Mouse (Mus musculus) stomach, embryonic 16.5 days (tissue): Measurements from ENCODE around the gene Fam107a. TPM values are rescaled to one million over a fixed set of nuclear protein-coding genes. Genes with fewer than 3 reads are reported as not detected.

ENCODE experiments used
- ATAC-seq: fragments of 200-750 bp; cut with Nextera tagmentation; 2 replicates; pipeline ENCODE4 v1.8.0; 2017; ENCODE audit warnings: moderate number of reproducible peaks, moderate TSS enrichment; ENCODE audit not compliant: insufficient read depth, low FRiP score
- H3K27ac ChIP-seq: fragments of 300-500 bp; sonication (generic); 2 replicates; pipeline ENCODE4 v1.5.1; 2014; ENCODE audit warnings: low read length
- H3K27me3 ChIP-seq: fragments of 300-500 bp; sonication (generic); 2 replicates; pipeline ENCODE4 v1.6.1; 2014; ENCODE audit warnings: low read length, control low read depth, mixed read lengths; ENCODE audit not compliant: control insufficient read depth, insufficient read depth
- H3K36me3 ChIP-seq: fragments of 300-500 bp; sonication (generic); 2 replicates; pipeline ENCODE4 v1.6.1; 2014; ENCODE audit warnings: low read length; ENCODE audit not compliant: control insufficient read depth, insufficient read depth
- H3K4me1 ChIP-seq: fragments of 300-500 bp; sonication (generic); 2 replicates; pipeline ENCODE4 v1.6.1; 2014; ENCODE audit warnings: low read length, control low read depth, mixed read lengths; ENCODE audit not compliant: control insufficient read depth, insufficient read depth
- H3K4me2 ChIP-seq: fragments of 300-500 bp; sonication (generic); 2 replicates; pipeline ENCODE4 v1.6.1; 2014; ENCODE audit warnings: low read depth, low read length, mixed read lengths
- H3K4me3 ChIP-seq: fragments of 300-500 bp; sonication (generic); replicated peaks from 2 replicates; pipeline ENCODE4 v1.5.1; 2014; ENCODE audit warnings: mild to moderate bottlenecking, low read length
- H3K9ac ChIP-seq: fragments of 300-500 bp; sonication (generic); 2 replicates; pipeline ENCODE4 v1.6.1; 2014; ENCODE audit warnings: low read length
- H3K9me3 ChIP-seq: fragments of 300-500 bp; sonication (generic); replicated peaks from 2 replicates; pipeline ENCODE4 v1.6.1; 2016; ENCODE audit warnings: low read length, control low read depth; ENCODE audit not compliant: control insufficient read depth
- WGBS: fragments of 180-500 bp; shearing (Covaris S2); extraction: QIAGEN DNeasy Blood & Tissue Kit; methylation state at CpG from one replicate; pipeline ENCODE4 v1.1.7; 2014; 5-methylcytosine and 5-hydroxymethylcytosine counted together
- polyA plus RNA-seq: library from polyadenylated mRNA; unstranded; fragments of >200 nt; fragmentation: Nextera tagmentation; extraction: Ambion mirVana; gene quantifications from 2 replicates; pipeline ENCODE4 v1.2.1, GENCODE M21; 2015

The Fam107a gene
- polyA plus RNA-seq, 1 experiment from 2014 or later, result 0.25 TPM

DNA sequence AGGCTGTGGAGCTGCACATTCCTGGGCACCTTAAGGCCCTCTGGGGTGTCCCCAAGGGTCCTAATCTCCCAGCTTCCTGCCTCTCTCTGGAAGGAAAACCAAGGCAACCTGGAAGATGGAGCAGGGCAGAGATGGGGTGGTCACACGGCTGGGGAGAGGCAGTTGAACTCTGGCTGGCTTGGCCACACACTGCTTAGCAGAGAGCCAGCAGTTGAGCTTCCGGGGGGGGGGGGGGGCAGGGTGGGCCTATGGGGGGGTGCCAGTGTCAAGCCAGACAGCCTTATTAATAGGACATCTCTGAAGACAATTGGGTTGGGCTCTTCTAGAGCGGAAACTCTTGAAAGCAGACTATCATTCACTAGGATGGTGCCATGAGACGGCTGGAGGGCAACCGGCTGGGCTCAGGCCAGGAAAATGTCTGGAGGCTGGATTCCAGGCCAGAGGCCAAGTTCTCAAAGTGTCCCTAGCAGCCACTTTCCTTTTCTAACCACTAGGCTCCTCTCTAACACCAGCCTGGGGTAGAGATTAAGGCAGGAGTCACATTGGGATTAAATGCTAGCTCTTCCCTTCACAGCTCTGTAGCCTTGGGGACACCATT, 24.8 kb upstream of the Fam107a start:
- WGBS, result 60% methylated on average over 5 of the region's 5 CpGs

DNA sequence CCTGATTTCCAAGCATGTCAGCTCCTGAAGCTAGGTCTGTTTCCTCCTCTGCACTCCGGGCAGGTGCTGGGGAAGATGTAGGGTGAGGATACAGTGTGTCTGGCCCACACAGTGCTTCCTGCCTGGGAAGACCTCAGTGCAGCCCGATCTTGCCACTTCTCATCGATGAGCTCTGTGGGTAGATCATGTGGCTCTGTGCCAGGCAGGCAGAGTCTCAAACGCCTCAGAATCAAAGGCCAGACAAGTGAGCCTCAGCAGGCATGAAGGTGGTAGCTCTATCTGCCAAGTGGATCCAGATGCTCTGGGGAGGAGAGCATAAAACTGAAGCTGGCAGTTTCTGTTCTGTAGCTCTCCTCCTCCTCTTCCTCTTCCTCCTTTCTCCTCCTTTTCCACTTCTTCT, 22.4 kb upstream of the Fam107a start:
- Histone ChIP-seq H3K9ac (no peak overlapping the region), H3K4me3 (no peak overlapping the region), H3K4me2 (no peak overlapping the region), H3K27ac (no peak overlapping the region), H3K4me1 (no peaks in the 10 kb centered on the region), H3K36me3 (no peaks in the 10 kb centered on the region), H3K27me3 (no peaks in the 10 kb centered on the region), H3K9me3 (no peaks in the 10 kb centered on the region)
- 71% methylated on average over 4 of the region's 4 CpGs for WGBS
- ATAC-seq, result no peak

More for the DNA sequence above, 24.8 kb upstream of the Fam107a start:
- no peak overlapping the region for H3K4me3 ChIP-seq
- no peaks in the 10 kb centered on the region for H3K36me3 ChIP-seq
- H3K27ac ChIP-seq, result no peak overlapping the region
- H3K9ac ChIP-seq, result no peak overlapping the region
- no peak for ATAC-seq
- no peaks in the 10 kb centered on the region for H3K4me1 ChIP-seq
- H3K27me3 ChIP-seq, result no peaks in the 10 kb centered on the region
- no peaks in the 10 kb centered on the region for H3K9me3 ChIP-seq
- H3K4me2 ChIP-seq, result no peak overlapping the region

DNA sequence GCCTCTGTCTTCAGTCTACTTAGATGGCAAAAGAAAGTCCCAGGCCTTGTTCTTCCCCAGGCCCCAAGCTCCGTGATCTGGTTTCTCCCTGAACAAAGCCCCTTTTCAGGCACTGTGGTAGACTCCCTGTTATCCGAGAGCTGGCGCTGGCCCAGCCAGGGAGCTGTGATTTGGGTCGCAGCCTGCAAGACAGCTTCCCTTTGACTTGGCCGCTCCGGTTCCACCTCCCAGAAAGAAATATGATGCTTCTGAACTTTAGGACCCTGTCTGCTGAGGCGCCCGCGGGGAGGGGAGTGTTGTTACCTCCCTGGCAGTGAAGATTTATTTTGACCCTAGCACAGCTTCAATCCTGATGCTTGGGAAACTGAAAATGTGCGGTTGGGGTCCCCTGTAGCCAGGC, 18.1 kb upstream of the Fam107a start:
- Histone ChIP-seq H3K27ac (no peak overlapping the region), H3K4me2 (no peak overlapping the region), H3K27me3 (no peaks in the 10 kb centered on the region), H3K36me3 (no peaks in the 10 kb centered on the region), H3K9ac (no peak overlapping the region), H3K4me3 (no peak overlapping the region), H3K4me1 (no peaks in the 10 kb centered on the region), H3K9me3 (no peaks in the 10 kb centered on the region)
- ATAC-seq, result 0 out of 2 replicates have a peak, but pooled peaks have one; percentile 31
- 20% methylated on average over 10 of the region's 10 CpGs for WGBS

DNA sequence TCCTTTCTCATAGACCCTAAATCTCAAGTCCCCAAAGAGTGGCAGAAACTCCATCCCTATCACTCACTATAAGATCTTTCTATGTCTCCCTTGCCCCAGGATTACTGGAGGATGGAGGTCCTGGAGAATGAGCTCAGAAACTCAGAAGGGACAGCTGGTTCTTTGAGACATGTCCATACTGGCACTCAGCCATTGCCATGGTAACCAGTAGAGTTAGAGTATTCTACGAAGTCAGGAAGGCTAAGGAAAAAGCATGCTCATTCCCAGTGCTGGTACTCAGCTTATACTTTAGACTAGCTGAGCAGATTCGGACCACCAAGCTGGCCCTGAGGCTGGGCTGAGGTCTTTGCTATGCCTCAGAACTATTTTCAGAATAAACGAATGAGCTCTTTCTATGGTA, 16.7 kb upstream of the Fam107a start:
- H3K9ac ChIP-seq, result no peak overlapping the region
- H3K4me2 ChIP-seq, result no peak overlapping the region
- H3K27ac ChIP-seq, result no peak overlapping the region
- WGBS, result 65% methylated on average over 3 of the region's 3 CpGs
- no peaks in the 10 kb centered on the region for H3K9me3 ChIP-seq
- no peak overlapping the region for H3K4me3 ChIP-seq
- H3K36me3 ChIP-seq, result no peaks in the 10 kb centered on the region
- no peaks in the 10 kb centered on the region for H3K4me1 ChIP-seq
- H3K27me3 ChIP-seq, result no peaks in the 10 kb centered on the region
- ATAC-seq, result no peak

DNA sequence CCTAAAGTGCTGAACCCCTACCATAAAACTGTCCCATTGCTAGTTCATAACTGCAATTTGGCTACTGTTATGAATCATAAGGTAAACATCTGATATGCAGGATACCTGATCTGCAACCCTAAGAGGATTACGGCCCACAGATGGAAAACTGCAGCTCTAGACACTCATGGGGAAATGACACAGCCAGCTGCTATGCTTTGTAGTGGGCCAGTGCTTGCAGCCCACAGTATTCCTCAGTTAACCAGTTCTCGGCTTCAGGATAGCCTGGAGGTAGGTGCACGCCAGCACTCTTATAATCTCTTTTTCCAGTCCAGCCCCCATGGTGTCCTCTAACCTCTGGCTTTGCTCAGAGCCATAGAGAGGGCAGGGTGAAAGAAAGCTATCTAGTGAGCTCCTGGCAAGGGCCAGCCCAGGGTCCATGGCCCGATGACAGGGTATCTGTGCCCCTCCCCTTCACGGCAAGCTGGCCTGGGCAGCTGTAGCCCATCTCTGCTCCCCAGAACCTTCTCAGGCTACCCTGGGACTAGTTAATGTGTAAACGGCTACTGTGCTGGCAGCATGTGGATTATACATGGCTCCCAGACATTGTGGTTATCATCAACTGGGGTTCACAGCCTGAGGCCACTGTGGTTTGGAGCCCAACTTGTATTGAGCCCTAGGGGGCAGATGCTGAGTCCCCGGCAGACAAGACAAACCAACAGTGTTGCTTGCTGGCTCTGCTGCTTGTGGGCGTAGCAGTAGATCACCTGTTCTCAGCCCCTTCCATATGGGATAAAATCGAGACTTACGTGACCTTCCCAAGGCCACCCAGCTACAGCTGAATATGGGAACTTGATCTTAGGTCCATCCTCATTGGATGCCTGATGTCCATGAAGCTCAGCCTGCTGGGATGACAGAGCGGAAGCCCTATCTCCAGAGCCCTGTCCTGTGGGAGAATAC, 14.8 kb upstream of the Fam107a start:
- no peaks in the 10 kb centered on the region for H3K4me1 ChIP-seq
- no peak overlapping the region for H3K4me2 ChIP-seq
- no peak overlapping the region for H3K9ac ChIP-seq
- H3K27me3 ChIP-seq, result no peaks in the 10 kb centered on the region
- 75% methylated on average over 11 of the region's 11 CpGs for WGBS
- ATAC-seq, result no peak
- no peaks in the 10 kb centered on the region for H3K9me3 ChIP-seq
- no peaks in the 10 kb centered on the region for H3K36me3 ChIP-seq
- no peak overlapping the region for H3K27ac ChIP-seq
- H3K4me3 ChIP-seq, result no peak overlapping the region

DNA sequence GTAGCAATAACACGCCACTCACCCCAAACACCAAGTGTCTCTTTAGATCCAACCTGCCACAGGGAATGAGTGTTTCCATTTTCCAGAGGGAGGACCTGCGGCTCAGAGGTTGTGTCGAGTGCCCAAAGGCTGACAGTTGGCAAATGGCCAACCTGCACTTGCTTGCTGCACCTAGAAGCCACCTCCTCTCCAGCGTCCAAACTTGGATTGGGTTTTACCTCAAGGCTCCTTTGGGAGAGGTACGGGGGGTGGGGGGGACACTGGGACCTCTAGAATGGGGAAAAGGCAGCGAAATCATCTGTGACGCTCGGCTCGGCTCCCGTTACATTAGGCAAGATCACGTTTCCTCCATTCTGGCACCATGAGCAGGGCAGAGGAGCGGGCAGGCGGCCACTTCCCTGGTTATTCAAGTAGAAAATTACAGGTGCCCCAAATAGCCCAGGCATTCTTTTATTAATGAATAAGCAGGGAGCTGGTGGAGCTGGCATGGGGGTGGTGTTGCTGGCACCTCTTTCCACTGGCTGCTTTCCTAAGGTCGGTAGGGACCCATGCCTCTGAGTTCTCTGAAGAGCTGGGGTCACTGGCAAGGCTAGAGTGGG, 13.6 kb upstream of the Fam107a start:
- Histone ChIP-seq H3K27ac (no peak overlapping the region), H3K36me3 (no peaks in the 10 kb centered on the region), H3K4me2 (no peak overlapping the region), H3K27me3 (no peaks in the 10 kb centered on the region), H3K4me1 (peaks cover 5% of the 10 kb centered on the region), H3K9me3 (no peaks in the 10 kb centered on the region), H3K4me3 (no peak overlapping the region), H3K9ac (no peak overlapping the region)
- 76% methylated on average over 14 of the region's 14 CpGs for WGBS
- no peak for ATAC-seq

DNA sequence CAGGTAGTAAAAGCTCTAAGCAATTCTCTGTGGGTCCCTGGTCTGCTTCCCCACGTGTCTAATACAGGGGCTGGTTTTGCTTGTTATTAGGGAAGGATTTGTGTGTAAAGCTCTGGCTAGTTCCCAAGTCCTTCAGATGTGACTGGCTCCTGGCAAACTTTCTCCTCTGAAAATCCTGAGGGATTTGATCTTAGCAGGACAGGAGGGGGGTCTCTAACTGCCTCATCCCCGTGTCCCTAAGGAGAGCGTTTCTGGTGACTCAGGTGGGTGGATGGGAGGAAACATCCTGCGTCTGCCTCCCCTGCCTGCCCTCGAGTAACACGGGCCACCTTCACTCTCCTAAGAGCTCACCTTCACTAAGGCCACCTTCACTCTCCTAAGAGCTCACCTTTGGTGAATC, 12.6 kb upstream of the Fam107a start:
- Histone ChIP-seq H3K9me3 (no peaks in the 10 kb centered on the region), H3K4me2 (no peak overlapping the region), H3K27ac (no peak overlapping the region), H3K4me1 (peaks cover 5% of the 10 kb centered on the region), H3K9ac (no peak overlapping the region), H3K36me3 (no peaks in the 10 kb centered on the region), H3K4me3 (no peak overlapping the region), H3K27me3 (no peaks in the 10 kb centered on the region)
- 66% methylated on average over 6 of the region's 6 CpGs for WGBS
- no peak for ATAC-seq

DNA sequence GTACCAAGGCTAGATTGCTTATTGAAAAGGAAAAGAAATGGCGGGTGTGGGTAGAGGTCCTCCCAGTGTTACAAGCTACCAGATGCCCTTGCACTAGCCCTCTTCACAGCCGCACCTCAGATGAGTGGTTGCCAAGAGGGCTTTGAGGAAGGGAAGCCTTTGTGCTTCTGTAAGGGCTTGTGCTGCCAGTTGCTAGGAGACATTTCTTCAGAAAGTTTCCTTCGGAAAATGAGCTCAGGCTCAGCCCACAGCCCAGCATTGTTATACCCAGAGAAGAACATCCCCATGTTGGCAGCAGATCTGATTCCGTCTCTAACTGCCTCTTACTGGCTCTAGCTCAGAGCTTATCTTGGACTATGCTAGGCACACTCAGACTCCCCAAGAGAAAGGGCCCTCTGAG, 11.7 kb upstream of the Fam107a start:
- Histone ChIP-seq H3K9ac (no peak overlapping the region), H3K4me1 (peaks cover 5% of the 10 kb centered on the region), H3K27ac (no peak overlapping the region), H3K4me2 (no peak overlapping the region), H3K9me3 (no peaks in the 10 kb centered on the region), H3K27me3 (no peaks in the 10 kb centered on the region), H3K36me3 (no peaks in the 10 kb centered on the region), H3K4me3 (no peak overlapping the region)
- ATAC-seq, result no peak
- 65% methylated on average over 4 of the region's 4 CpGs for WGBS

DNA sequence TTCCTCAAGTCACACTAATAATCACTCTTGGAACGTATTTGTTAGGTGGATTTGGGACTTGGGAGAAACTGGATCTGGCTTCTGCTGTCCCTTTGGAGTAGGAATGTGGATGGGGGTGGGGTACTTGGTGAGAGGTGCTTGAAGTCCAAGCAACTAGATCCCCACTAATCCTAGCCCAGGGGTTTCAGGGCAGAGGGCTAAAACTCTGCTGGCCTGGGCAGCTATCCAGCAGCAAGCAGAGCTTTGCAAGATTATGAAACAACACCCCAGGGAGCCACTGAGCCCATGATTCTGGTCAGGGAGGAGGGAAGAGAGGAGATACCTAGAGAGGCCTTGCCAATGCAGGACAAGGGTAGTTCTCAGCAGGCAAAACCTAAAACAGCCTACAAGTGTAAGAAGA, 9.5 kb upstream of the Fam107a start:
- no peak overlapping the region for H3K4me2 ChIP-seq
- no peak overlapping the region for H3K27ac ChIP-seq
- peaks cover 5% of the 10 kb centered on the region for H3K4me1 ChIP-seq
- no peaks in the 10 kb centered on the region for H3K27me3 ChIP-seq
- no peaks in the 10 kb centered on the region for H3K9me3 ChIP-seq
- ATAC-seq, result no peak
- H3K4me3 ChIP-seq, result no peak overlapping the region
- WGBS, result 62% methylated on average over 1 of the region's 1 CpGs
- H3K9ac ChIP-seq, result no peak overlapping the region
- H3K36me3 ChIP-seq, result no peaks in the 10 kb centered on the region
